Mouse (Mus musculus) gastrocnemius, postnatal 14 days (tissue): Measurements from ENCODE around the gene Znrf3. TPM values are rescaled to one million over a fixed set of nuclear protein-coding genes. Genes with fewer than 3 reads are reported as not detected.
A peak's percentile ranks its signal among the peaks of the same experiment; 100 is the strongest.

Source experiments
- DNase-seq: peaks from one replicate; pipeline ENCODE4 v3.0.0; 2021; ENCODE audit warnings: mixed read lengths
- intact Hi-C: fragments of 180-260 bp; cut with DNase I; formaldehyde crosslinking; loops from one replicate; pipeline ENCODE4 v1.15.1; 2025; ENCODE audit warnings: low total_unique reads
- total RNA-seq, 2 experiments: library from RNA; stranded (reverse); gene quantifications; 2 replicates each; pipeline ENCODE4 v1.2.3; 2021

Znrf3 gene
- total RNA-seq, 2 experiments from 2014 or later, result 6.5 to 9.3 TPM

DNA sequence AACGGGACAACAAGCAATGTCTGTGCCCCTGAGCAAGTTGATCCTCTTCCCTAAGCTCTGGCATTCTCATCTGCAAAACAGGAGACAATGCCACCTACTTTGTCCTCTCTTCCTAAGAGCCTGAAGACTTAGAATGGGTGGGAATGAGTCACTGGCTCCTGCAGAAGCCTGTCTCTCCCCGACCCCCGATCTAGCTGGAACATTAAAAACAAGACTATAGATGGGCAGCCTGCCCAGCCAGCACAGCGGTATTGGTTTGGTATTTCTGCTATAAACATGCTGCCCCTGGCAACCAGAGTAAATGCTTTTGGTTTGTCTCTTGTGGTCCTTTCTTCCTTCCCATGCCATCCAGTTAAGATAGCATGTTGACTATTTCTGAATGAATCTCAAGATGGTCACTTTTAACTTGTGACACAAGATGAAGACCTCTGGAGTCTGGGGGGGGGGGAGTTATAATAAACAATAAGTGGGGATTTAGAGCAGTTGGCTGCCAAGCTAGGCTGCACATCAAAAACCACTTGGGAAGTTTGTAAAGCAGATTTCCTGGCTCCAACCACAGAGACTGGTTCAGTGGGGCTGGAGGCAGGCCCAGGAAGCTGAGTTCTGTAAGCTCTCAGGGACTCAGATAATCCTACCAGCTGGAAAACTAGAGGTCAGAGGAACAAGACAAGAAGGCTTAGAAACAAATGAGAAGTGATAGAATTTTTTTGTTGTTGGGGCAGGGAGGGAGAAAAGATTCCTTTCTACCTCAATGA, 154.6 kb downstream of the Znrf3 start:
- no peak for DNase-seq
- intact Hi-C loops, result loop anchor here (2.0 to 10.0 kb wide), 2 partner anchors 115 to 185 kb away; no protein-coding TSS in a partner anchor

DNA sequence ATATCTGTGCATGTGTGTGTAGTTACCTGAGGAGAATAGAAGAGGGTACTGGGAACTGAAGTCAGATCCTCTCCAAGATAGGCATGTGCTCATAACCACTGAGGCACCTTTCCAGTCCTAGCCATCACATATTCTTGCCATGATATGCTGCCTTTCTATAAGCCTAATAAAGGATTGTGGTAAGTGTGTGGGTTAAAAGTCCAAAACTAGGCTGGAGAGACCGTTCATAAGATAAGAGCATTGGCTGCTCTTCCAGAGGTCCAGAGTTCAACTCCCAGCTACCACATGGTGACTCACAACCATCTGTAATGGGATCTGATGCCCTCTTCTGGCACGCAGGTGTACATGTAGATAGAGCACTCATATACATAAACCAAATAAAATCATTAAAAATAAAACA, 160.7 kb downstream of the Znrf3 start:
- intact Hi-C loops, result loop anchor here (10.0 kb wide), 1 partner anchor 109 kb away; no protein-coding TSS in a partner anchor
- DNase-seq, result no peak

DNA sequence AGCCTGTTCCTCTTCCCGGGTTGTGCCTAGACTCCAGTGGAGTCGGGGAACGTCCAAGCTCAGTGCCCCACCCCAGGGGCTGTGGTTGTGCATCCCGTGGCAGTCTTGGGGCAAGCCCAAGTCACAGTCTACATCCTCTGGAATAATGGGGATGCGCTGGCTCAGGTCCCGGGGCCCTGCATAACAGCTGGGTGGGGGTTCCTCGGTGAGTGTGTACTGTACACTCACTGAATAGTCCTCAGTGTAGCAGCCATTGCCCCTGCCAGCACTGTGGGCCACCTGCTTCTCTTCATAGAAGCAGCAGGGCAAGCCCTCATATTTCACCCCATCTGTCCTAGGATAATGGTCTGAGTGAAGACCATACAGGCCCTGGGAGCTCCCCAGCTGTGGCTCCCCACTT, 163.7 kb downstream of the Znrf3 start:
- DNase-seq, result peak; percentile 46

DNA sequence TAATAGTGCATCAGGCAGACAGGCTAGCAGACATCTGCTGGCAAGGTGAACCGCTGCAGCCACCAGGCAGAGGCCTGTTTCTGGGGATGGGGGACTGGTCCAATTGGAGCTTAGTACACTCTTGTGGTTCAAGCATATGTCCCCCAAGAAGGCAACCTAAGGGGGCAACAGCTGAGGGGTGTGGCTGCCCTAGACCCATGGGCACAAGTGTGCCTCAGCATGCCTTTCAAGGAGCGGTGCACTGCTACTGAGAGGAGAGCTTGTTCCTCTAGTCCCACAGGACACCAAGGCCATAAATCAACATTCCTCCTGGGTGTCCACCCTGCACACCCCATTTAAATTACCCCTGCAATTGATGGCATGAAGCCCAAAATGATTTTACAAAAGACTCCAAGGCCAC, 166.2 kb downstream of the Znrf3 start:
- intact Hi-C loops, result no loop called here
- DNase-seq, result no peak

More for the DNA sequence above, 163.7 kb downstream of the Znrf3 start:
- intact Hi-C loops, result loop anchor here (10.0 kb wide), 1 partner anchor 106 kb away; no protein-coding TSS in a partner anchor

DNA sequence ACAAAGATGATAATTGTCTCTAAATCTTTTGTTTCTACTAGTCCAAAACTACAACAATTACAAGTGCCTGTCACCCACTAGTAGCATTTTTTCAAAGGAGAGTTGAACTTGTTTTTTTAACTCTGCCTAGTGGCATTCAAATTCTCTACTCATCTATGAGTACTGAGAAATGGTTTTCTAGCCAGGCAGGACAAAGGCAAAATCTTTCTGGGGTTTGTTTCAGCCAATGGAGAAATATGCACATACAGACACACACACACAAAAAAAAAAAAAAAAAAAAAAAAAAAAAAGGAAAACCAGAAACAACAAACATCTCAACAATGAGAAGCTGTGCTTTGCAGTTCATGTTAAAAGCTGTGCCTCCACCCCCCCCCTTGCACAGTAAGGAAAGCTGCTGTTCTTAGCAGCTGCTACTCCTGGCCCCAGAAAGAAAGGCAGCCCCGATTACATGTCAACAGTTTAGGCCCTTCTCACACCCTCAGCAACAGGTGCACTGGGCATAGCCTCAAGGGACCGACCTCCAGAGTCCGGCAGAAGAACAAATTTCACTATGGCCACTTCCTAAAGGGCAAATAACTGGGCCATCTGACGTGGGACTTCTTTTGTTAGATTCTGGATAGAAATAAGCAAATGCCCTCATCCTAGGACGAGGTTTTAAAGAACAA, 167.2 kb downstream of the Znrf3 start:
- intact Hi-C loops, result no loop called here
- peak; percentile 69 for DNase-seq

DNA sequence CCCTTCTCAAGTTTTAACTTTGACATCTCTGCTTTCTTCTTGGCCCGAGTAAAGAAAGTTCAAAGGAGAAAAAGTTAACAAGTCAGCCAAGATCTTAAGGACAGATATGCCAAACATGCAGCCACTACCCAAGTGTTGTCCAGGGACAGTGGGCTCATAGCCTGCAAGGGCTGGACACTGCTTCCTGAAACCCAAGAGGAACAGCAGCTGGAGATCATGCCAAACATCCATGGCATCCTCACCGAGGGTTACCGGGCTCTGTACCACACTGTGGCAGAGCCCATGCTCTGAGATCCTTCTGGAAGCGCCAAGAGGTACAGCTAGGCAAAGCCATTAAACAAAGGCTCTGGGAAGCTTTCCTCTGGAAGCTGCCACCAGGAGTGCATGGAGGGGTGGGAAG, 169.4 kb downstream of the Znrf3 start:
- DNase-seq, result peak; percentile 62
- intact Hi-C loops, result no loop called here

DNA sequence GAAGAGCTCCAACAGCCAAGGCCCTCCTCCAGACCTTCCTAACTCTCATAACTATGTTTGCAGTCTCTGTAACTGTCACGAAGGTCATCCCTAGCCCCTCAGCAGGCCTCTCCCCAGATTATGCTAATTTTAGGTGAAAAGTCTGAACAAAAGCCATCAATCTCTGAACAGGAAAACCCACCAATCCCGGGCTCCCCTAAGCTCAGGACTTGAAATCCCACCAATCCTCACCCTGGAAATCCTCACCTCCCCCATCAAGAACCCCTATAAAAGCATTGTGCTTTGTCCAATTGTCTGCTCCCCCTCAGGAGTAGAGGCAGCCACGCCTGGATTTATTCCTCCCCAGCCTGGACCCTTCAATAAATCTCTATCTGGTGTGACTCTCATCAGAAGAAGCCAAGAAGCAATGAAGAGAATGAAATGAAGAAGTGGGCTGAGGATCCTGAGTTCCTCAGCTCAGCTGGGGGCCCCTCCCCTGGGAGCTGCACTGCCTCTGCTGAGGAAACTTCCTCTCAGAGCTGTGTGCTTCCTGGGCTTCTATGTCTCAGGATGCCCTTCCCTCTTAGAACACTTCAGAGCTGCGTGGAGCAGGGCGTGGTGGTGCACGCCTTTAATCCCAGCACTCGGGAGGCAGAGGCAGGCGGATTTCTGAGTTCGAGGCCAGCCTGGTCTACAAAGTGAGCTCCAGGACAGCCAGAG, 172.0 kb downstream of the Znrf3 start:
- intact Hi-C loops, result no loop called here
- no peak for DNase-seq

DNA sequence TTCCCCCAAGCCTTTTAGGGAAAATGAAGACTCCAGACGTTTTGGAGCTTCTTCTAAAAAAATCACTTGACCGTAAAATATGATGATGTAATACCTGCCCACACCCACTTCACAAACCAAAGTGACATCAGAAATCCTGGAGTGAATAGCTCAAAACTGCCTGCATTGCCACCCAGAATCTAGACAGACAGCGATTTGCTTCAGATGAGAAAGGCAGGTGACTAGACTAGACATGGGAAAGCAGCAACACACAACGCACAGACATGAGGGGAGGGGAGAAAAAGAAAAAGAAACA, 172.6 kb downstream of the Znrf3 start:
- intact Hi-C loops, result no loop called here
- DNase-seq, result no peak

DNA sequence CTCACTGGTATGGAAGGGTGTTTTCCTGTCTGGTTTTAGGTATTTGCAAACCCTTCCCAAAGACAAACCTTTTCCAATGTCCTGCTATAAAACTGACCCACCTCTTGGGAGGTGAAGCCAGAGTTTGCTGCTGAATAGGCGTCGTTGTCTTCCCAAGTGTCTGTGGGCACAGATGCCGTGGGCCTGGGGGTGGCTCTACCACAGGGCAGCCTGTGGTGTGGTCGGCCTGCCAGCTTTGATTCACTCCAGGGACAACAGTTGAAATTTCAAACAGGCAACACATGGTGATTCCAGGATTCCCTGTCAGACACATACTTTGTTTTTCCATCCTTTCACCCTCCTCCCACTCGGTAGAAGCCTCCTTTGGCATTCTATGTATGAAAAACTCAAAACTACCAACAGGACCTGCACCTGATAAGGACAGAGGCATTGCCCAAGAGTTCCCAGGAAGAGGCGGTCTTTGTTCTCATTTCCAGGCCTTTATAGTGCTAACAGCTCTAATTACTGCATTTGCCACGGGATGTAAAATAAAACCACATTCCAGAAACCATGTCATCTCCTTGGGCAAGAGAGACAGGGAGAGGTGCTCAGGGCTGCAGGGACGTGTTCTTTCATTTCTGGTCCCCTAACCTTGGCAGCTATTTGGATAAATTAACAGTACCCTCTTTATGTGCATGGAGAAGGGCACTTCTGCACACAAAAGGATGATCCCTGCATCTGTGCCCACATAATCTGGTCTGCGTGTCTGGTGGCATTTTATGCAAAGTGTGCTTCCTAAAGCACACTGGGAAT, 173.2 kb downstream of the Znrf3 start:
- intact Hi-C loops, result no loop called here
- DNase-seq, result no peak

DNA sequence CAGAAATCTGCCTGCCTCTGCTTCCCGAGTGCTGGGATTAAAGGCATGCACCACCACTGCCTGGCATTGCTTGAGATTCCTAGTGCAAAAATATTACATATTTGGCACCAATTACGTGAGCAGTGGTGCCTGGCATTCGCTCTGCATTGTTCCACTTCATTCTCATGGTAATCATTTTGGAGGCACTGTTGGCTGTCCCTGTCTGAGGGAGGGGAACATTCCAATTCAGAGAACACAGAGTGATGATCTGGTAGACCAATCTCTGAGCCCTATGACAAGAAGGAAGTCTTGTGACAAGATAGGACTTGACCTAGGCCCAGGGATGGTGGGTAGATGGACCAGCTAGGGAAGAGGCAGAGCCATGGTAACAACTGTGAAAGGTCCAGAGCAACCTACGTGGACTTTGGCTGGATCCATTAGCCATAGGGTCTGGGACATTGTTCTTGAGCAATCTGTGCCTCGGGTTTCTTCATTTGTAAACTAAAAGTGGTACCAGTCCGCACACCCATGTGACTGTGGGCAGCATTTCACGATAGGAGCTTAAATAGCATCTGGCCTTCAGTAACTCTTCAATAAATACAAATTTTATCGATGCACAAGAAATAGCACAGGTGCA, 174.7 kb downstream of the Znrf3 start:
- intact Hi-C loops, result loop anchor here (10.0 kb wide), 1 partner anchor 155 kb away; no protein-coding TSS in a partner anchor
- DNase-seq, result no peak

DNA sequence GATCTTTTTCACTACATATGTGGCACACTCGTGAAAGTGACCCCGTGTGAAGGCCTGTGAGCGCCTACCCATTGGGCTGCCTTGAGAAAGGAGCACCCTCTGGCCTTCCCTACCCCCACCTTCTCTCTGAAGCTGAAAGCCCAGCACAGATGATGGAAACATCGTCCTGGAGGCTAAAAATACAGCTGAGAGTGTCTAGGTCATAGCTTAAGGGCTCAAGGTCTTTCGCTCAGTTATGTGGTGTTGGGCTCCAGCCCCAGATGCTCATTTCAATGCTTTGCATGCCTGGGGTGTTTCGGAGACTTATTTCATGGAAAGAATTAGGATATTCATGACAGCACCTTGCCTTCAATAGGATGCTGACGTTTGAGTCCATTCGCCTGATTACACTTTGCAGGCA, 178.9 kb downstream of the Znrf3 start:
- intact Hi-C loops, result loop anchor here (10.0 kb wide), 1 partner anchor 151 kb away; no protein-coding TSS in a partner anchor

DNA sequence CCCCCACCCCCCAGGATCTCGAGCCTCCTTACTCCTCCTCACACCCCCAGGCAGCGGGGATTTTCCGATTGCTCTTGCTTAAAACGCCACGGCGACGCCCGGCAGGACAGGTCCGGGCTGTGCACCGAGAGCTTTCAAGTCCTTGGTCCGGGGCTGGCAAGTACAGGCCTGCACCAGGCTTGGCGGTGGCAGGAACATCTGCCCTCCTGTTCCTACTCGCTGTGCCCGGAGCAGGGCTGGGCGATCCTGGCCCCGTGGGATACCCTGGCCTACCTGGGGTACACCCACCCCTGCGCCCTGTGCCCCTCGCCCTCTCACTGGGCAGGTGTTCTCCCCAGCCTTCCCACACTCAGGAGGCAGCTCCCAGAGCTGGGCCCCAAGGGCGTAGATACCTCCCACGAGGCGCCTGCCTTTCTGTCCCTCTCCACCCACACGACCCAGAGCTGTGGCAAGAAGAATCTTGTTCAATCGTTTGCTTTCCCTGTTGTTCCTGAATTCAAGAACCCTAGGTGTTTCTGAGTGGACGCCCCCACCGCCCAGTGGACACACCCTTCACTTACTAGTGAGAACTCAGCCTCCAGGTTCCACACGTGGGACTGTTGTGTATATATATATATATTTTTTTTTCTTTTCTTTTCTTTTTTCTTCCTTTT, 181.4 kb downstream of the Znrf3 start:
- intact Hi-C loops, result loop anchor here (10.0 kb wide), 1 partner anchor 148 kb away; no protein-coding TSS in a partner anchor
- DNase-seq, result no peak

More for the DNA sequence above, 178.9 kb downstream of the Znrf3 start:
- DNase-seq, result no peak

DNA sequence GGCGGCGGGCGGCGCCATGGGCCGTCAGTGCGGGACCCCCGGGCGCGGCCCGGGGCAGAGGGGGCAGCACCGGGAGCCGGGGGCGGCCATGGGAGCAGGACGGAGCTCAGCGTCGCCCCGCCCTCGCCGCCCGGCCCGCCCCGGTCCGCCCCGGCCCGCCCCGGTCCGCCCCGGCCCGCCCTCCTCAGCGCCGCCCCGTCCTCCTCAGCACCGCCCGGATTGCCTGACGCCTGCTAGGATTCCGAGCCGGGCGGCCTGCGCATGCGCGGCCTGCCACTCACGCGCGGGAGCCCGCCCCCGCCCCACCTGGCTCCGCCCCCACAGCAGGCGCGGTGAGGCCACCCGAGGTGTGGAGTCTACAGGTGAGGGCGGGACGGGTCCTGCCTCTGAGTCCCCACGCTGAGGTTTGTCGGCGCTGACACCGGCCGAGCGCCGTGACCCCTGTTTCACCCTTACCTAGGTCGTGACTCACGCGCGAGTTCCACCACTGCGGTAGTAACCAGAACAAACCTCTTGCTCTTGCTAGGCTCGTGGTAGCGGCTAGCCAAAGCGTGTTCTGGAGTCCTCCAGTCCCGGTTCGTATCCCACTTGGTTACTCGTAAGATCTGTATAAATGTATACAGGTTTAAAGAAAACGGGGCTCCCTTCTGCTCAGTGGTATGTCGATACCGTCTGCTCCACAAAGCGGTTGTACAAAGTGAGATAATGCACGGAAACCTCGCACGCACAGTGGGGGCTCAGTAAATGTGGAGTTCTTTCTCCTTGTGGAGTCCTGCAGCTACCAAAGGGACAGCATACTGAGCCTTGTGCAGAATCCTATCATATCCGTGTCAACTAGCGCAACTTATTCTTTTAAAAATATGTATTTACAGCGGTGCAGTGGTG, 182.9 kb downstream of the Znrf3 start, which contains the start of gene Kremen1:
TSS of gene Kremen1 (minus strand) at position 51 of the 885 bp plus-strand sequence.
- intact Hi-C loops, result loop anchor here (10.0 kb wide), 1 partner anchor 147 kb away; no protein-coding TSS in a partner anchor
- peak; percentile 96 for DNase-seq

DNA sequence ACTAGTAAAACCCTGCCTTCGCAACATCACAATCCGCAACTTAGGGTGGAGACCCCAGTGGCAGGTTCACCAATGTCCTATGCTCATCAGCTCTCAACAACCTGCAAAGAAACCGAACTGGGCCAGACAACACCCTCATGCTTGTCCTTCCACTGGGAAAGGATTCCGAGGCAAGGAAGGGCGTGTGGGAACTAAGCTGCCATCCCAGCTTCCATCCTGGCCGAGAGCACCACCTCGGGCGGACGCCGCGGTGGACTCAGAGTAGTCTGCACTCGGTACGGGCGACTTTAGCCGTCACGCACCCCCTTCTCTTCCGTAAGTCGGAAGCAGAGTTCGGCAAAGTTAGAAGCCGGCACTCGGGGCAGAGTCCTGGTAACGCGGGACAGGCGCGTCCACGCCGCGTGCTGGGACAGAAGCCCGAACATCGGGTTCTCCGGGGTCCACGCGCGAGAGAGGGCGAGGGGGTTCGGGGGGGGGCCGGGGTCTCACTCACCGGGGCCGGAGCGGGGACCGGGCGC, 183.6 kb downstream of the Znrf3 start:
- intact Hi-C loops, result loop anchor here (10.0 kb wide), 1 partner anchor 146 kb away; no protein-coding TSS in a partner anchor

DNA sequence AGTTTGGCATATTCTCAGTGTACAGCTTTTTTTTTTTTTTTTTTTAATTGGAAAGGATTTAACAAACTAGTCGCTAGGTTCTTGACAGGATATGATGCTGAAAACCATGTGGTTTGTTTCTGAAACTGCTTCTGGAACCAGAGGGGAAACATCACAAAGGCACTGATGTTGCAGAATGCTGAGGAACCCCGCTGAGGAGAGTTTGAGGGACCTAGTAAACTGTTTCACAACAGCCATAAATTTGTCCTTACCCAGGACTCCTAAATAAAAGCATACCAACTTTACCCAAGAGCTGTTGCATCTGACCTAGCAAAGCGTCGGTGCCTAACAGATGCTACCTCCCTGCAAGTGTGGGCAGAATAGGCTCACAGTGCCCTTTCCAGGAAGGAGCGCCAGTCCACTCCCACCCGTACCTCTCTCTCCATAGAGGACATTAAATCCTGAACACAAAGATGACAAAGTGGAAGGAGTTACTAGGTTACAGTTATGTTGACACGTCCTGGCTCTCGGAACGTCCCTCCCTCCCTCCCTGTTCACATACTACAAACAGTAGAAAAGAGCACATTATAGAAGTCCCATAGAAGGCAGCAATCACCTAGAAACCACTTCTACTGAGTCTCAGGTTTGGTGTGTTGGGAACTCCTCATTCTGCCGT, 184.6 kb downstream of the Znrf3 start:
- DNase-seq, result no peak
- intact Hi-C loops, result loop anchor here (10.0 kb wide), 1 partner anchor 145 kb away; no protein-coding TSS in a partner anchor

More for the DNA sequence above, 183.6 kb downstream of the Znrf3 start:
- DNase-seq, result peak; percentile 53

DNA sequence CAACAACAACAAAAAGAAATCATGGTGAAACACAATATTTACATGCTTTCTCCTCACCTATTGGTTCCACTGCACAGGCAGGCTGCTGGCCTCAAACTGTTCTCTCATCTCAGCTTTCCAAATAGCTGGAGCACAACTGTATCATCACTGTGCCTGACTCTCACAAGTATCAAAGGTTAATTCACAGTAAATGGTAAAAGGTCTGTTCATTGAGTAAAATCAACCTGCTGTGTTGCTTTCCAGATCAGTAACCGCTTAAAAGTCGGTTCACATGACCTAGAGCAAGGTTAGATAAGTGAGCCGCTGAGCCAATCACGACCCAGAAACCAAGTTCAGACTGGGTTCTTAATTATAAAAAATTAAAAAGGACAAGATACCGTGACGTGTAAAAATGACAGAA, 186.6 kb downstream of the Znrf3 start:
- intact Hi-C loops, result no loop called here
- no peak for DNase-seq
